Mouse (Mus musculus): ENCODE data around the gene Capn3. TPM values are rescaled to one million over a fixed set of nuclear protein-coding genes. Genes with fewer than 3 reads are reported as not detected.

The Capn3 gene
- total RNA-seq (2017) = 1.2 and 1.7 TPM in 2 replicates

DNA sequence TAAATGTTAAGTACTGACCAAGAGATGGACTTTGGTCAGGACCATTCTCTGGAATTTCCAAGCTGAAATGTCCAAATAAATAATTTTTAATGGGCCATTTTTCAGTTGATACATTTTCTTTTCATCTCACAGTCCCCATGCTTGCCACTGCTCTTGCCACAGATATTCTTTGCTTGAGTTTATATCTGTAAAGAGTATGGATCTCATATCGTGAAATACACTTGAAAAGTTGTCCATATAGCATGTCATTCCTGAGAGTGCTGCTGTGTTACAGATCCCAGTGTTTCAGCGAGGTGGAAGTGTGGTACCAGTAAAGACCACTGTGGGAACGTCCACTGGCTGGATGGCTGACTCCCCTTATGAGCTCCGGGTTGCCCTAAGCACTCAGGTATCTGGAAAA lies at the start of gene Capn3:
Gene Capn3 (plus strand): TSS at position 301 of the 400 bp plus-strand sequence.
- no peak for ATAC-seq (replicated peaks; ENCODE audit: low read depth, poor library complexity, severe bottlenecking)

DNA sequence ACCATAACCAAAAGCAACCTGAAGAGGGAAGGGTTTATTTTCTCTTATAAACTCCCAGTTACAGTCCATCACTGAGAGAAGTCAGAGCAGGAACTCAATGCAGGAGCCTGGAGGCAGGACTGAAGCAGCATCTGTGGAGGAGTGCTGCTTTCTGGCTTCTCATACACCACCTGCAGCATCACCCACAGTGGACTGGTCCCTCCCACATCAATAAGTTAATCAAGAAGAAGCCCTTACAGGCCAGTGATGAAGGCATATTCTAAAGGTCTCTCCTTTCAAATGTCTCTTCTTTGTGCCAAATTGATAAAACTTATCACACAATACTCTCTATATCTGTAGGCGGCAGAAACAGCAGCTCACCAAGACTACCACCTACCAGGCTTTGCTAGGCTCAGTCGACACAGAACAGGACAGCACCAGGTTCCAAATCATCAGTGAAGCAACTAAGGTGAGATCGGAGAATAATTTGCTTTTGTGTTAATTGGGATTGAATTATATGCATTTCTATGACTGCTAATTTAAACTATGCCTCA lies 44.7 kb upstream of the Capn3 start:
- no peak for ATAC-seq (replicated peaks; ENCODE audit: low read depth, poor library complexity, severe bottlenecking)

DNA sequence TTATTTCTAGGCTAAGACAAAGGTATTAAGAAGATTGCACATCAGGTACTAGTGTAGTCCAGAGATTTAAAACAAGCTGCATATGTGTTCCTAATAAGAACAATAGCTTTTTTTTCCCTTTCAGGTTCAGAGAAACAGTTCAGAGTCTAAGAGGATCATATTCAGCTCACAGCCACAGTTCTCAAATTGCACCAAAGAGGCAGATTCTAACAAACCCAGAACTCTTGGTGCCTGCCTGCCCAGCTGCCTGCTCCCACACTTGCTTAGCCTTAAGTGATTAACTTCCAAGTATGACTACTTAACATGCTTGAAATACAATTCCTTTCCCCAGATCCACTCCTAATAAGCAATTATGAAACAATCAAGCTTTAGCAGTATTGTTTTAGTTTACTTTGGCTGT lies 41.7 kb upstream of the Capn3 start:
- no peak for ATAC-seq (replicated peaks; ENCODE audit: low read depth, poor library complexity, severe bottlenecking)

DNA sequence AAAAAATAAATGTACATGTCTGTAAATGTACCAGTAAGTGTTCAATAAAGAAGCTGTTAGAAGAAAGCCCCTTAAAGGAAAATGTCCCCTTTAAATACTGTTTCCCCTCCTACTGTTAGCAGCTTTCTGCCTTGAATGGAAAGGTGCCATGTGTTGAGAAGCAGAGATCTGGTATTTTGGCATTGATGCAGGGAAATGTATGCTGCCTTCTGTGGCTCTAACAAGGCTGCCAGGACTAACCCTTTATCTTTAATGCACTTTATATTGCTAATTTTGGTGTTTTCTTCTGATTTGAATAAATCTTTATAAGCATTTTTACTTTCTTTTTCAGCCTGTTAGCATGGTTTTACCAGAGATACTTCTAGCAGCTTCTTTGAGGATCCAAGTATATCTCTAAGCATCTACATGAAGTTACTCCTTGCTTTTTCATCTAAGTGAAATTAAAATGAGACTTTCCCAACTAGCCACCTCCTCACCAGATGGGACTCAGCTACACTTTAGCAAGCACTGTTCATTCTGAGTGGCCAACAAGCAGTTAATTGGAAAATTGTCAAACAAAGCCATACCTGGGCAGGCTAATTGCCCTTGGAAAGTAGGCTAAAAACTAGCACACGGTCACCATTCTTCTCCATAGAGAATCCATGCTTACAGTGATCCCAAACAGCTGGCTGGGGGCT lies 40.9 kb upstream of the Capn3 start:
- ATAC-seq (replicated peaks; ENCODE audit: low read depth, poor library complexity, severe bottlenecking) = no peak

DNA sequence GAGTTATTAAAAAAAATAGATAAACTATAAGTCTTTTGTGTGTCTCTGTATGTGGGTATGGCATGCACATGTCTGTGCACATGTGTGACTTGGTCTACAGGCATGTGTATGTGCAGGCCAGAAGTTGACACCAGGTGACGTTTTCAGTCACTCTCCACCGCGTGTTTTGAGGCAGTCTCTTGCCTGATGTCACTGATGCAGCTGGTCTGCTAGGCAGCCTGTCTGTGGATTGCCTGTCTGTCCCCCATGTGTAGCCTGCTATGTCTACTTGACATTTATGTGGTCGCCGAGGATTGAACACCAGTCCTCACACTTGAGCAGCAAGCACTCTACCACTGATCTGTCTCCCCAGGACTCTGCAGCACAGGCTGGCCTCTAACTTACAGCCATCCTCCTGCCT lies 31.4 kb upstream of the Capn3 start:
- ATAC-seq (replicated peaks; ENCODE audit: low read depth, poor library complexity, severe bottlenecking) = no peak

DNA sequence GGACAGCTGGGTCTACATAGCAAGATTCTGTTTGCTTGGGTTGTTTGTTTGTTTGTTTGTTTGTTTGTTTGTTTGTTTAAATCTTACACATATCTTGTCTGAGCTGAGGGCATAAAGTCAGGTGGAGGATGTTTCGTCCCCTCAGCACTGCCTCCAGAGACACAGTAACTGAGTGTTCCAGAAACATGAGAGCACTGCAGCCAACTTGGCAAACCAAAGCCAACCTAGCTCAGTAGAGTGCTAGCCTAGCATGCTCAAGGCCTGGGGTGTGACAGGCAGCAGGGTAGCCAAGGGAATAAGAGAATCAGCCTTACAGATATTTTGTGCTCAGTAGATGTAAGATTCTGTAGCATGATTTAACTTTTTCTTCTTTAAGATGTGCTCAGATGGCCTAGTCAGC lies 11.3 kb upstream of the Capn3 start:
- no peak for ATAC-seq (replicated peaks; ENCODE audit: low read depth, poor library complexity, severe bottlenecking)

DNA sequence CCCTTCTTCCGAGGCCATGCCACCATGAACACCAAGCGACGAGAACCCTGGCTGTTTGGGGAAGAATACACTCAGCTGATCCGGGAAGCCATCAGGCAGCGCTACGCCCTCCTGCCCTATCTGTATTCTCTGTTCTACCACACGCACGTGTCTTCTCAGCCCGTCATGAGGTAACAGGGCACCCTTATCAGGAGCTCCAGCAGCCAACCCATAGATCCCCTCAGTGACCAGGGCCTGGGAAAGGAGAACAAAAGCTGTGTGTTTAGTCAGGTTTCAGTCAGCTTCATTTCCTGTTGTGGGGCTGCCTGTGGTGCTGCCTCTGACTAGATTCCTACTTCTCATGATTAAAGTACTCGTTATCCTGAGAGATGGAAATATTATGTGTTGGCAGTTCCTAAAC lies 9.4 kb upstream of the Capn3 start:
- peak; percentile 100 for ATAC-seq (replicated peaks; ENCODE audit: low read depth, poor library complexity, severe bottlenecking)

DNA sequence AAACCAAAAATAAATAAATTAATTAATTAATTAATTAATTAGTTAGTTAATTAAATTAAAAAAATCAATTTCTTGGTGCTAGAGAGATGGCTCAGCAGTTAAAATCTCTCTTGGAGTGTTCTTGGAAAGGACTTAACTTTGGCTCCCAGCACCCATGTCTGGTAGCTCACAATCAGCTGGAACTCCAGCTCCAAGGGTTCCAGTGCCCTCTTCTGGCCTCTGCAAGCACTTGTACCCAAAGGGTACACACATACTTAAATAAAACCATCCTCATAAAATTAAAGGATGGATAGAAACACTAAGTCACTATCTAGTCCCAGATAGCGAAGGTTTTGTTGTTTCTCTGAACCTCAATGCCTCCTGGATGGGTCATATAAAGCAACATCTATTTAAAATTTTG lies 8.5 kb upstream of the Capn3 start:
- no peak for ATAC-seq (replicated peaks; ENCODE audit: low read depth, poor library complexity, severe bottlenecking)

DNA sequence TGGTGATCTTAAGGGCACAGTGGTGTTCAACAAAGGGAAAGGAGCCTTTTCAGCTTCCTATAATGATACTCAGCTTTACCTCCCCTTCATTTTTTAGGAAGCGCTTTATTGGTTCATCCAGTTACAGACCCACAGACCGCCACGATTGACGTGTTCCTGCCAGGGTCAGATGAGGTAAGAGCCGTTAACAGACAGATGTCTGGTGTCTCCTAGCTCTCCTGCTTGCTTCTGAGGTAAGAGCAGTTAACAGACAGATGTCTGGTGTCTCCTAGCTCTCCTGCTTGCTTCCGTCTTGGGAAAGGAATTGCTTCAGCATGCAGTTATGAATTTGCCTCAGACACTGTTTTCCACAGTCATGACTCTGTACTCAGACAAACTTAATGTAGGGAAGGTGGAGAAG lies 5.1 kb upstream of the Capn3 start:
- no peak for ATAC-seq (replicated peaks; ENCODE audit: low read depth, poor library complexity, severe bottlenecking)

DNA sequence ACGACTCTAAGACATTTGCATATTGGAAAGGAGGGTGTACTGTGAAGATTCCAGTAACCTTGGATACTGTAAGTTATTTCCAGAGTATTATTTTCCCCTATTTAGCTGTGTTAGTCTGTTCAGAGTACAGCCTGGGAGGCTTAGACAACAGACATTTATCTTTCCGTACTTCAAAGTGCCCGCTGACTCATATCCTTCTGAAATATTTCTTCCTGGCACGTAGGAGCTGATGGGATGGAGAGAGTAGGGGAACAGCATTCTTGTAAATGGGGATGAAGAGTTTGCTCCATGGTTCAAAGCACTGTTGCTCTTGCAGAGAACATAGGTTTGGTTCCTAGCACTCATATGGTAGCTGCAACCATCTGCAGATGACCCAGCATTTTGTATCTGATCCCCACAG lies 3.2 kb upstream of the Capn3 start:
- no peak for ATAC-seq (replicated peaks; ENCODE audit: low read depth, poor library complexity, severe bottlenecking)

DNA sequence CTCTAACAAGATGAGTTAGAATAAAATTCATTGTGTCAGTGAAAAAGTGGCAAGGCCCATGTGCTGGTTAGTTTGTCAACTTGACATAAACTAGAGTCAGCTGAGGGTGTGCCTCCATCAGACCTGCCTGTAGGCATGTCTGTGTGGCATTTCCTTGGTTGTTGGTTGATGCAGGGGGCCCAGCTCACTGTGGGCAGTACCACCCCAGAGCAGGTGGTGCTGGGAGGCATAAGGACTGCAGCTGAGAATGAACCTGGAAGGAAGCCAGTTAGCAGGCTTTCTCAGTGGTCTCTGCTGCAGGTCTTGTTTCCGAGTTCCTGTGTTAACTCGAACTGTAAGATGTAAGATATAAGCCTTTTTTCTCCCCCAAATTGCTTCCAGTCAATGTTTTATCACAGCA lies 832 bp upstream of the Capn3 start:
- no peak for ATAC-seq (replicated peaks; ENCODE audit: low read depth, poor library complexity, severe bottlenecking)

DNA sequence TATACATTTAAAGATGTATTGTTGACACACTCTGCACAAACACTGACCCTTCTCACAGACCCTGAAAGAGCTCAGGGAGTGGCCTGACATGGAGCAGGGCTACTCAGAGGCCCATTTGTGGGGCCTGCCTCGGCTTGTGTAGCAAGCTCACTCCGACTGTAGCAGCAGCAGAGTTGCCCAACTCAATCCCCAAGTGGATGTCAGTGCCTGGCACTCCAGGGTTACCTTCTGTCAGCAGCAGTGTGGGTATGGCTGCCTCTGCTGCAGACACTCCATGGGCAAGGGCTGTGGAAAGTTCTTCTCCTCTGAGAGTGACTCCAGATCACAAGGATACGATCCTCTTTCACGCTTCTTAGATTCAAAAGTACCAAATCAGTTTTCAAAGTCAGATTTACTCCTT lies 4.4 kb downstream of the Capn3 start:
- no peak for ATAC-seq (replicated peaks; ENCODE audit: low read depth, poor library complexity, severe bottlenecking)

DNA sequence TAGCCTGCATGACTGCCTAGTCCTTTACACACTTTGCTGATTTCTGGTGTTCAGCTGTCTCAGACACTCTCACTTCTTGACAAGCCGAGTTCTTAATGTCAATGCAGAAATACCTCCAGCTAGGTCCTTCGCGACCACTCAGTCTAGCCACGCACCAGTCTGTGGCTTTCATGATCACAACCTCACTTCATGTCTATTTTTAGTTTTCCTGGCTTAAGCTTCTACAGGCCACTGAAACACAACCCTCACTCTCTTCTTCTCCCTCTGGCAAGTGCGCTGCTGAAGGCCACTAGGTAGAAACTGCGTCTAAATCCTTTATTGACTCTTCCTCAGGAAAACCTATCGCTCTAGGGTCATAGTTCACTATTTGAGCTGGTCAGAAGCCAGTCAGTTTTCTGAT lies 7.5 kb downstream of the Capn3 start:
- no peak for ATAC-seq (replicated peaks; ENCODE audit: low read depth, poor library complexity, severe bottlenecking)

DNA sequence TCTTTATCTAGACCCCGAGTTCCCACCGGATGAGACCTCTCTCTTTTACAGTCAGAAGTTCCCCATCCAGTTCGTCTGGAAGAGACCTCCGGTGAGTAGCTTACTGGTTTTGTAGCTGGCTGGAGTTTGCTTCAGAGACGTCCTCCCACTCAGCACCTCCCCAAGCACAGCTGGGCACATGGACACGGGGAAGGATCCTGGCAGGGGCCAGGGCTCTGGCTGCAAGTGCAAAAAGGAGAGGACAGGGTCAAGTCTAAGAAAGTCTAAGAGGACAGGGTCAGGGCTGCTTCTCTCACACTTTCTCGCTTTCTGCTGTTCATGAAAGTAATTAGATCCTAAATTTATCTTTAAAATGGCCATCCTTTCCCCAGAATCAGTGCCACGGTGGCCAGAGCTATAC lies 8.3 kb downstream of the Capn3 start:
- no peak for ATAC-seq (replicated peaks; ENCODE audit: low read depth, poor library complexity, severe bottlenecking)

DNA sequence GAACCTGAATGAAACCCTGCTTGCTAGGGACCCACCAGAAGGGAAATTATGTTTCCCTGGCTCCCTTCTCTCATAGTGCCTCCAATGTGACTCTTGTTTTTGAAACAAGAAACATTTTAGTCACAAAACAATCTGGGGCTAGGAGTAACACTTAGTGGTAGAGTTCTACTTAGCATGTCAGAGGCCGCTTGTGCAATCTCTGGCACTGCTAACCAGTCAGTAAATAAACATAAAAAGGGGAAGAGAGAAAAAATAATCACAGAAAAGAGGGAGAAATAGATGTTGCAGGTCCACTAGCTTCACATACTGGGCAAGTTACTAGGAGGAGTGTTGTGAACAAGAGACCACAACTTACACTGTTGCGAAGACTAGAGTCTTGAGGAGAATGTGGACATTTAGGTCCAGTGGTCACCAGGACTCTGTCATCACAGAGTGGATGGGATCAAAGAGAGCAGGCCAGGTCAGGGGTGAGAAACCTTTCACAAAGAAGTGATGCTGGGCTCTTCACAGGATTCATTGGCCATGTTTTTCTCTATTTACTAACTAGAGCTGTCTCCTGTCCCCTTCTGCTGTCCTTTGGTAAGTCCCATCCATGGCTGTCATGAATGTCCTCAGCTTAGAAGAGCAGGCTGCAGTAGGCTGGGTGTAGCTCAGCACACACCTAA lies 9.0 kb downstream of the Capn3 start:
- ATAC-seq (replicated peaks; ENCODE audit: low read depth, poor library complexity, severe bottlenecking) = peak; percentile 40

DNA sequence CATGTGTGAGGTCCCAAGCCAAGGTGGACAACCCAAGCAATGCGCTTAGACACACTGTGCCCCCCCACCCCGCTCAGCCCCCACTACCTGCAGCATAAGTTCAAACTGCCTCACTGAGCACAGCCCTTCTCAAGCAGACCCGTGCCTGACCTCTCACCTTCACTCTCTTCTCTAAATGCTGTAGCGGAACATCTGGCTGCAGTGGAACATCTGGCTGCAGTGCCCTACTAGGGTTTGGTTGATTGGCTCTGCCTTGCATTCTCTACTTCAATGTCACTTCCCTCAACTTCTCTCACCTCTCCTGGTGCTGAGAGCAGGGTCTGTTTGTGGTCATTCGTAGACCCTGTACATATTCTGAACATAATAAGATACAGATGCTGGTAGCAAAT lies 9.6 kb downstream of the Capn3 start:
- ATAC-seq (replicated peaks; ENCODE audit: low read depth, poor library complexity, severe bottlenecking) = no peak

DNA sequence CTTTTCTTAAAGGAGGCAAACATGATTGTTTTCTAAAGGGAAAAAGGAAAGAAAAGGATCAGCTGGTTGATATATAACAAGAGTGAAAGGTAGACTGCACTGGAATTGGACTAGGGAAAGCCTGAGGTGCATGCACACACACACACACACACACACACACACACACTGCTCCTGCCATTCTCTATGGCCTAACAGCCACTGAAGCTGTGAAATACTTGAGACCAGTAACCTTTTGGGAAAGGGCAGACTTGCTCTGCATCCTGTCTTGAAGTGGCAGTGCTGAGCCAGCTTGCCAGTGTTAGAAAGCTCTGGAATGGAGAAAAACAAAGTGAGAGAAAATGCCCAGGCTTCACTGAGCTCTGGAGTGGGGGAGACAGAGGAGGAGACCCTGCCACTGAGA lies 12.2 kb downstream of the Capn3 start:
- ATAC-seq (replicated peaks; ENCODE audit: low read depth, poor library complexity, severe bottlenecking) = no peak

DNA sequence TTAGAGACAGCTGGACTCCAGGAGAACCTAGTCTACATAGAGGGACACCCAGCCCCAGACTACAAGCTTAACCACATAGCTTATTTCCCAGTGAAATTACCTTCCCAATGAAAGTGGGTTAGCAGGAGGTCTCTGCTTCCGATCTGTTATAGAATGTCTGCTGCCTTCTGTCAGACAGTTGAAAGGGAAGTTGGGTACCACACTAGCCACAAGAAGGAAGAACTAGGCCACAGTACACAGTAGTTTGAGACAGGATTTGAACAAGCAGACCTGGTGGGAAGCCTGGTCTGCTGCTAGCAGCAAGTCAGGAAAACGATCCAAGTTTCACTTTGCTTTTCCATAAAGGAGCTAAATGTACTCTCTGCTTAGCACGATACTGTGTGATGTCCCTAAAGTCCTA lies 13.4 kb downstream of the Capn3 start:
- ATAC-seq (replicated peaks; ENCODE audit: low read depth, poor library complexity, severe bottlenecking) = peak; percentile 83

DNA sequence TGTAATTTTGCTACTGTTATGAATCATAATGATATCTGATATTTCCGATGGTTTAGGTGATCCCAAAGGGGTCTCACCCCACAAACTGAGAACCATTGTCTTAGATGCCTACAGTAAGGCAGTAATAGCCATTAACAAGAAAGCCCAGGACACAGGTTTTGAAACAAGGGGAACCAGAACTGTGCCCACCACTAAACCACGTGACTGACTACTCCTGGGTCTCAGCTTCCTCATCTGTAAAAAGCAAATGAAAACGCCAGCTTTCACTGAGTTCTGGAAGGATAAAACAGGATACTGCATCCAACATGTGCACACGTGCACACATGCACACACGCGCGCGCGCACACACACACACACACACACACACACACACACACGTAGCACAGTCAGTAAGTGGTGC lies 13.9 kb downstream of the Capn3 start:
- ATAC-seq (replicated peaks; ENCODE audit: low read depth, poor library complexity, severe bottlenecking) = peak; percentile 37

DNA sequence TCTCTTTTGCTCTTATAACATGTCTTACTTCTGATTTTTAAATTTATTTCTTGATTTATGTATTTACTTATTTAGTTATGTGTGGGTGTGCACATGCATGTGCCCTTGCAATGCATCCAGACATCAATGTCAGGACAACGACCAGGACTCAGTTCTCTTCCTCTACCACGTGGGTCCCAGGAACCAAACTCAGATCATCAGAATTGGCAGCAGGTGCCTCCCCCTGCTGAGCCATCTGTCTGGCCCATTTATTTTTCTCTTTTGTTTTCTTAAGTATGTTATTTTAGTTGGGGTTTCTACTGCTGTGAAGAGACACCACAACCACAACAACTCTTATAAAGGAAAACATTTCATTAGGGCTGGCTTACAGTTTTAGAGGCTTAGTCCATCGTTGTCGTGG lies 15.0 kb downstream of the Capn3 start:
- no peak for ATAC-seq (replicated peaks; ENCODE audit: low read depth, poor library complexity, severe bottlenecking)

DNA sequence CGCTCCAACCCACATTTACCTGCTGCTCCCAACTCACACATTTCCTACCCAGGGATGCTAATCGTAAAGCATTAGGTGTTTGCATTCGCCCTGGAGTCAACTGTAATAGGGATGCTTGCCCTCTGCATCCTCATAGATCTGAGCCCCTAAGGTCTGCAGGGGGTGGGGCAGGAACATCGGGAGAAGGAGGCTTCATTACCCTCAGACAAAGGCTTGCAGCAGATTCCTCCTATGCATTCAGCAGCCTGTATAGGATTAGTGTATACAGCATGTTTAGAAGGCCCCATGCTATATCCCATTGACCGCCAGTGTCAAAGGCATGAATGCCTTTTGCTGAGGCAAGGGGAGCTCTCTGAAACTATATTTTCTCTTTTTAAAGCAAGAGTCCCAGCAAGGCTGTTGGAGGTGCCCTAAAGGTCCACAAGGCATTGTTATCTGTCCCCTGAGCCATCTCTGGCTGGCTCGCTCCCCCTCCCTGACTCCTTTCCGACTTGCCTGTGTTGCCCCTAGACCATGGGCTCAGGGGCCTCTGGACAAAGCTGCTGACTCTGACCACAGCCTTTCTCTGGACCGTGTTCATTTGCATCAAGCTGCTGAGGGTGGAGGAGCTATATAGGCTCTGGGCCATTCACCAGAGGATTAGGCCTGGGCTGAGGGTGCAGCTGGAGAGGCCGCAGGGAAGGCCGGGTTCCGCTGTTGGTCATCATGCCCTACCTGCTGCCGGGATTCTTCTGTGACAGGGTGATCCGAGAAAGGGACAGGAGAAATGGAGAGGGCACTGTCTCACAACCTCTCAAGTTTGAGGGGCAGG lies 20.7 kb downstream of the Capn3 start:
- ATAC-seq (replicated peaks; ENCODE audit: low read depth, poor library complexity, severe bottlenecking) = no peak

Data from common myeloid progenitor, adult 5-6 weeks (primary cell).